9 mouse cellular contexts compared by ENCODE assay signal in the genomic region with DNA sequence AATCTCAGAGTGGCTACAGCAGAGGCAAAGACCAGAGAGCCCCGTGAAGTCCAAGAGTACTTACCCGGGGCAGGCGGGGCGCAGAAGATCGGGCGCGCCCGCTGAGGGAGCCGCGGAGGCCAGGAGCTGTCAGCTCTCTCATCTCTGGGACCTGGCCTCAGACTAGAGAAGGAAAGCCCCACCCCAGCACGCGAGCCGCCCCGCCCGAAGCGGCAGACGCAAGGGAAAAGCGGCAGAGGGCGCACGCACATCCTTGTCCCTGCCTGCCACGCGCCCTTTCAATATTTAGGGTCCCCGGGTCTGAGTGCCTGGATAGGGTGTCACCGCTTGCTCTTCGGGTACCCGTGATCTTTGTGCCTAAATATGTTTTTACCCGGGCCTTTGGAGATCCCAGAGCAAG. TPM values are rescaled to one million over a fixed set of nuclear protein-coding genes. Genes with fewer than 3 reads are reported as not detected.
A peak's percentile ranks its signal among the peaks of the same experiment; 100 is the strongest.
DNase-seq lines count a peak whose midpoint lies in the region; ATAC-seq and TF ChIP-seq lines count a peak whose summit lies in the region.
"Had no signal": no experiment of that assay in that cellular context is flagged by ENCODE, and none has a peak within 500 bp of the region (broad histone marks: within the 10 kb centered on the region; RNA-seq: fewer than 3 reads in every experiment).

TSS of gene Ahrr (minus strand) at position 165 of the 400 bp plus-strand sequence.

- H3K9ac ChIP-seq in lung, embryonic 14.5 days: peak within 1 kb of the TSS; percentile 33; the same call in 1 of the 2 replicates

- no peak within 1 kb of the TSS for H3K27ac ChIP-seq in lung, embryonic 14.5 days (ENCODE audit: low read depth)

- peaks cover 5% of the 10 kb centered on the region; the same call in 1 of the 2 replicates for H3K27me3 ChIP-seq in lung, embryonic 14.5 days (ENCODE audit: insufficient read depth, low read length)

- H3K4me2 ChIP-seq in lung, embryonic 14.5 days: peak within 1 kb of the TSS; percentile 57

- TF ChIP-seq CTCF in lung, embryonic 14.5 days (IDR thresholded peaks at IDR 0.05; ENCODE audit: low read depth): peak; percentile 64

- WGBS in lung, embryonic 14.5 days: under 1% methylated on average over 27 of the region's 27 CpGs

- H3K4me1 ChIP-seq in lung, embryonic 14.5 days (ENCODE audit: insufficient read depth): no peaks in the 10 kb centered on the region

- no peaks in the 10 kb centered on the region for H3K36me3 ChIP-seq in lung, embryonic 14.5 days (ENCODE audit: insufficient read depth)

- peak within 1 kb of the TSS; percentile 19 for H3K4me3 ChIP-seq in lung, embryonic 14.5 days (ENCODE audit: low read depth, low read length)

- peak; percentile 91 for ATAC-seq in lung, embryonic 14.5 days (ENCODE audit: insufficient read depth)

- H3K9me3 ChIP-seq in lung, embryonic 14.5 days (ENCODE audit: low read depth, low read length): no peaks in the 10 kb centered on the region

- DNase-seq in layer of hippocampus, postnatal 10 days (ENCODE audit: low spot score in 2 of 2): peak; percentile 28 to 56
- no peak for DNase-seq in layer of hippocampus, adult 9-10 months (ENCODE audit: low spot score)
- peak; percentile 27 for DNase-seq in embryo, embryonic 11.5 days (ENCODE audit: low read depth, low spot score)
- DNase-seq in heart, adult 8-10 months (ENCODE audit: low spot score): peak; percentile 13
- DNase-seq in kidney, adult 9 months: peak; percentile 18
- DNase-seq in lung, embryonic 14.5 days: peak; percentile 73
- peak; percentile 42 for DNase-seq in ovary, adult 18-20 months (ENCODE audit: low spot score)
- DNase-seq in urinary bladder, postnatal 25 days (ENCODE audit: low spot score): peak; percentile 61

RNA-seq across cellular contexts. Expression of gene Ahrr, which starts in this region (rescaled TPM):
- 1 to 10 TPM; 1.6 TPM for total RNA-seq in layer of hippocampus, postnatal 10 days (2021)
- 1 to 10 TPM in 2 of 4 experiments, under 1 TPM in 2; 0.82 to 2.5 (median 1.4) TPM for total RNA-seq in heart, adult 8-10 months (2022)
- 0.72 and 1.5 TPM in 2 replicates for polyA plus RNA-seq in lung, embryonic 14.5 days (2014; fragmentation: Nextera tagmentation; extraction: Ambion mirVana)
- total RNA-seq: MEL had no signal
